Mouse (Mus musculus): ENCODE data around the gene Dab2ip. TPM values are rescaled to one million over a fixed set of nuclear protein-coding genes. Genes with fewer than 3 reads are reported as not detected.

Dab2ip gene
- total and polyA plus RNA-seq, 2 experiments = 4.1 to 8.4 TPM

DNA sequence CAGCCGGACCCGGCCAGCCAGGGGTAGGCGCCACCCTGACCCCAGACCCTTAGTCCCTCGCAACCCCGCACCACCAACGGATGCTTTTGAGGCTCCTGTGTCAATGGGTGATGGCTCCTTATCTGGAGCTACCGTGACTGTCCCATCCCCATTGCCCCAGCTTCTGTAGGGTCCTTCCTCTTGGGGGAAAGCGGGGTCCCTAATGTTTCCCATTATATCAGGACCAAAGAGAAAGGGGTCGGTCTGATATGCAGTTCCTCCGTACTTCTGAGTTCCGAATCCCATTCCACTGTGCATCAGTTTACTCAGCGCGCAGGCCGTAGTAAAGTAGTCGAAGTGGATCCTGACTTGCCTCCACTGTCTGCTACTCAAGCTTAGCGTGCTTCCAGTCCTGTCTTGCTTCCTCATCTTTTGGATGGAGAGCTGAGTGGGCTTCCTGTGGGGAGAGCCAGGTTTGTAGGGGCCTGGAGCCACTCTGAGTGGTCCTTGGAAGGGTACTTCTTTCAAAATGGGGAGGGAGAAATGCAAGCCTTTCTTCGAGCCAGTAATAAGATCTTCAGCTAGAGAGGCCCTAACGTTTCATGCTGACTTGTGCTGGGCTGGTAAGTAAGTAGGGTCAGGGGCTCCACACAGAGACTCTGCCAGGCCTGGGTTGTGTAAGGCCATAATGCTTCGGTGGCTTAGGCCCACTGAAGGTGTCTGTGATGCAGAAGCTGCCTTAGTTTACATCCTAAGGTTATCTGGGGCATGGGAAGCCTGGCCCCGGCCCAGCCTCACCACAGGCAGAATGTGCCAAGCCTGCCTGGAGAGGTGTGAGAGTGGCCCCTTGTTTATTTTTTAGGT lies 64.4 kb downstream of the Dab2ip start:
- 27% methylated on average over 20 of the region's 20 CpGs for WGBS
- H3K4me1 ChIP-seq (ENCODE audit: control insufficient read depth, insufficient read depth, low read length) = peaks cover 2% of the 10 kb centered on the region; the same call in 1 of the 2 replicates
- DNase-seq (ENCODE audit: extremely low read depth, low read depth, low spot score) = no peak
- no peak for TF ChIP-seq POLR2A (IDR thresholded peaks at IDR 0.05; ENCODE audit: extremely low read depth, insufficient read depth, low read length)
- no peak for TF ChIP-seq CTCF (IDR thresholded peaks at IDR 0.05; ENCODE audit: low read depth, low read length)
- H3K9ac ChIP-seq (ENCODE audit: low read depth, low read length) = peak overlapping the region; percentile 61
- peak overlapping the region; percentile 13; the same call in 1 of the 2 replicates for H3K27ac ChIP-seq (replicated peaks; ENCODE audit: insufficient read depth, low read depth, low read length)
- H3K79me2 ChIP-seq (ENCODE audit: control insufficient read depth, insufficient read depth, low read length) = peaks cover 6% of the 10 kb centered on the region
- H3K27me3 ChIP-seq (ENCODE audit: control insufficient read depth, insufficient read depth, low read length) = no peaks in the 10 kb centered on the region
- peak overlapping the region; percentile 56 for H3K4me3 ChIP-seq (ENCODE audit: insufficient read depth, low read depth, low read length)
- H3K36me3 ChIP-seq (ENCODE audit: control insufficient read depth, insufficient read depth, low read length) = no peaks in the 10 kb centered on the region

DNA sequence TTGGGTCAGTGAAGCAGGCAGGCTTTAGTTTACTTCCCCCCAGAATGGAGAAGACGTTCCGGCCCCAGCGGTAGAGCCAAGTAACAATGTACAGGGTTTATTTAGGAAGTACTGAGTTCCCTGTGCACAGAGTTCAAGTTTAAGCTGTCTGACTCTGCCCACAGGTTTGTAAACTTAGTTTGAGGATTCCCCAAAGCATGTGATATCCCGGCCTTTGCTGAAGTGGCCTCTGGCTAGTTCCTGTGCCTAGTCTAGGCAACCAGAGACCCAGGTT lies 65.0 kb downstream of the Dab2ip start:
- 71% methylated on average over 4 of the region's 4 CpGs for WGBS
- H3K9ac ChIP-seq (ENCODE audit: low read depth, low read length) = no peak overlapping the region
- no peaks in the 10 kb centered on the region for H3K36me3 ChIP-seq (ENCODE audit: control insufficient read depth, insufficient read depth, low read length)
- no peak for DNase-seq (ENCODE audit: extremely low read depth, low read depth, low spot score)
- H3K4me1 ChIP-seq (ENCODE audit: control insufficient read depth, insufficient read depth, low read length) = no peaks in the 10 kb centered on the region
- peaks cover 6% of the 10 kb centered on the region for H3K79me2 ChIP-seq (ENCODE audit: control insufficient read depth, insufficient read depth, low read length)
- peak overlapping the region; percentile 13; the same call in 1 of the 2 replicates for H3K27ac ChIP-seq (replicated peaks; ENCODE audit: insufficient read depth, low read depth, low read length)
- TF ChIP-seq POLR2A (IDR thresholded peaks at IDR 0.05; ENCODE audit: extremely low read depth, insufficient read depth, low read length) (no peak), CTCF (IDR thresholded peaks at IDR 0.05; ENCODE audit: low read depth, low read length) (no peak)
- H3K4me3 ChIP-seq (ENCODE audit: insufficient read depth, low read depth, low read length) = peak overlapping the region; percentile 56; the same call in 1 of the 2 replicates
- no peaks in the 10 kb centered on the region for H3K27me3 ChIP-seq (ENCODE audit: control insufficient read depth, insufficient read depth, low read length)

DNA sequence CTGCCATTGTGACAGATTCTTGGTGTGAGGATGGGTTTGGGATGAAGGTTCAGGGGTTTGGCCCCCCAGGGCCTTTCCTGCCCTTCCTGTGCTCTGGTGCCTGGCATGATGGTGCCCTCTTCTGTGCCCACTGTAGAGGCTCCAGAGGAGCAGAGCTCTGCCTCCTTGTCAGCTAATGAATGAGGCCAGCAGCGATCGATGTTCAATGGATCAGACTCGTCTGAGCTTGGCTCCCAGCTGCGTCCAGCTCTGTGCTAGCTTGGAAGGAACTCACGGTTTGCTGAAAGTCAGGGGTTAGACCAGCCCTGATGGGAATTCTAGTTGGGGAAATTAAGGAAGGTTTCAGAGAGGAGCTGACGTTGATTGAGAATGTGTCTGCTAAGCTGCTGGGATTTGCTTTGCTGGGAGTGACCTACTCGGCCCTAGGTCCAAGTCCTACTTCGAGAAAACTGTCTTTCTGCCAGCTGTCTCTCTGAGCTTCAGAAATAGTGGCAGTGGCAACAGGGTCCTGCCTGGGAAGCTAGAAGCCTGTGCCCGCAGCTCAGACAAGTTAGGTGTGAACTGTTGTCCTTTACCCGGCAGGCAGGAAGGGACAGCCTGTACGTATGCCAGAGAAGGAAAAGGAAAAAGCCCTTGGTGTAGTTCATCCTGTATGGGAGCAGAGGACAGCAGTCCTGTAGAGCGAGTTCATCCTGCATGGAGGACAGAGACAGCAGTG lies 65.5 kb downstream of the Dab2ip start:
- no peak overlapping the region for H3K9ac ChIP-seq (ENCODE audit: low read depth, low read length)
- peaks cover 6% of the 10 kb centered on the region for H3K79me2 ChIP-seq (ENCODE audit: control insufficient read depth, insufficient read depth, low read length)
- TF ChIP-seq CTCF (IDR thresholded peaks at IDR 0.05; ENCODE audit: low read depth, low read length) (no peak), POLR2A (IDR thresholded peaks at IDR 0.05; ENCODE audit: extremely low read depth, insufficient read depth, low read length) (no peak)
- no peaks in the 10 kb centered on the region for H3K4me1 ChIP-seq (ENCODE audit: control insufficient read depth, insufficient read depth, low read length)
- 56% methylated on average over 12 of the region's 12 CpGs for WGBS
- H3K27ac ChIP-seq (replicated peaks; ENCODE audit: insufficient read depth, low read depth, low read length) = peak overlapping the region; percentile 35
- H3K4me3 ChIP-seq (ENCODE audit: insufficient read depth, low read depth, low read length) = 0 out of 2 replicates have a peak overlapping the region, but pooled peaks have one; percentile 8
- H3K27me3 ChIP-seq (ENCODE audit: control insufficient read depth, insufficient read depth, low read length) = no peaks in the 10 kb centered on the region
- no peak for DNase-seq (ENCODE audit: extremely low read depth, low read depth, low spot score)
- H3K36me3 ChIP-seq (ENCODE audit: control insufficient read depth, insufficient read depth, low read length) = no peaks in the 10 kb centered on the region

DNA sequence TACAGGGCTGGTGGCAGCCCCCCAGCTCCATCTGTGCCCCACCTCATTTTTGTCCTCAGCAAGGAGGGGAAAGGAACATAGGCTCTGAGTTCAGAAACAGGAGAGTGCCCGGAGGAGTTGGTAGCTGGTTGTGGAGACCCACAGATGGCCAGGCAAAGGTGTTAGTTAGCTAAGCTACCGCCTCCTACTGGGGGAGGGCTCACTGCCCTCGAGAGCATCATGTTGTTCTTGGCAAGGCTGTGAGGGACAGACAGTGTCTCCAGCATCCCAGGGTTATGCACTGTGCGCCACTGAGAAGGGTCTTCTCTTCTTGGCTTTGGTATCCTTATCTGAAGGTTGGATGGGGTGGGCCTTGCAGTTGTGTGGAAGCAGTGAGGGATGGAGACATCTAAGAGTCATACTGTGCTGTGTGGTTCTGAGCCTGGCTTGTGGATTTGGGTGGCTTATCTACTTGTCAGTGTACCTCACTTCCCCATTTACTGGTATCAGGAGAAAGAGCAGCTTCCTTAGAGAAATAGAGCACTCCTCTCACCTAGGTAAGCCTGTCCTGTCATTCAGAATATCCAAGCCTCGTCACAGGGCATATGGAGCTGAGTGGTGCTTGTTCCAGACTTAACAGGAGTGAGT lies 66.4 kb downstream of the Dab2ip start:
- Histone ChIP-seq H3K4me3 (ENCODE audit: insufficient read depth, low read depth, low read length) (no peak overlapping the region), H3K4me1 (ENCODE audit: control insufficient read depth, insufficient read depth, low read length) (0 out of 2 replicates have a peak, but pooled peaks cover 2% of the 10 kb centered on the region), H3K36me3 (ENCODE audit: control insufficient read depth, insufficient read depth, low read length) (no peaks in the 10 kb centered on the region), H3K27me3 (ENCODE audit: control insufficient read depth, insufficient read depth, low read length) (no peaks in the 10 kb centered on the region), H3K79me2 (ENCODE audit: control insufficient read depth, insufficient read depth, low read length) (peaks cover 6% of the 10 kb centered on the region), H3K9ac (ENCODE audit: low read depth, low read length) (no peak overlapping the region), H3K27ac (replicated peaks; ENCODE audit: insufficient read depth, low read depth, low read length) (peak overlapping the region; percentile 15; the same call in 1 of the 2 replicates)
- no peak for TF ChIP-seq CTCF (IDR thresholded peaks at IDR 0.05; ENCODE audit: low read depth, low read length)
- WGBS = 71% methylated on average over 5 of the region's 5 CpGs
- DNase-seq (ENCODE audit: extremely low read depth, low read depth, low spot score) = no peak

DNA sequence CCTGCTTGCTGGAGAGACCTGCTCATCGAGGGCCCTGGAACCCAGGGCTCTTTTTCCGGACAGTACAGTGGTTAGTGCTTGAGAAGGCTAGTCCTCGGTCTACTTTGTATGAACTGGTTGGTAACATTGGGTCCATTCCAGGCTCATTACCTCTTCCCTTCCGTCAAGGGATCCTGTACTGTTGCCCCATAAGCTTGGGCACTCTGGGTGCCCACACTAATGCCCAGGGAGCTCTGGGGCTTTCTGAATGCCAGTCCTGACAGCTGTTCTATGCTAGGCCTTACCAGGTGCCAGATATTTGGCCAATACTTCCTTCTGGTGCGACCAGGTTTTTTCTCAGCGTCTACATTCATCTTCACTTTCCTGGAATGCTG lies 66.9 kb downstream of the Dab2ip start:
- WGBS = 93% methylated on average over 6 of the region's 6 CpGs
- Histone ChIP-seq H3K27me3 (ENCODE audit: control insufficient read depth, insufficient read depth, low read length) (no peaks in the 10 kb centered on the region), H3K9ac (ENCODE audit: low read depth, low read length) (no peak overlapping the region), H3K36me3 (ENCODE audit: control insufficient read depth, insufficient read depth, low read length) (no peaks in the 10 kb centered on the region), H3K4me1 (ENCODE audit: control insufficient read depth, insufficient read depth, low read length) (0 out of 2 replicates have a peak, but pooled peaks cover 2% of the 10 kb centered on the region), H3K4me3 (ENCODE audit: insufficient read depth, low read depth, low read length) (no peak overlapping the region), H3K27ac (replicated peaks; ENCODE audit: insufficient read depth, low read depth, low read length) (no peak overlapping the region), H3K79me2 (ENCODE audit: control insufficient read depth, insufficient read depth, low read length) (peaks cover 6% of the 10 kb centered on the region)
- TF ChIP-seq CTCF (IDR thresholded peaks at IDR 0.05; ENCODE audit: low read depth, low read length) (no peak), POLR2A (IDR thresholded peaks at IDR 0.05; ENCODE audit: extremely low read depth, insufficient read depth, low read length) (no peak)
- DNase-seq (ENCODE audit: extremely low read depth, low read depth, low spot score) = no peak

Measured in liver, adult 2 months (tissue).